Mouse (Mus musculus) forebrain, embryonic 13.5 days (tissue): ENCODE data around the gene Pdcd6. TPM values are rescaled to one million over a fixed set of nuclear protein-coding genes. Genes with fewer than 3 reads are reported as not detected.

Source experiments
- ATAC-seq: fragments of 200-750 bp; cut with Nextera tagmentation; 2 replicates; pipeline ENCODE4 v1.8.0; 2017
- H3K27ac ChIP-seq: fragments of 300-500 bp; sonication (generic); 2 replicates; pipeline ENCODE4 v1.5.1; 2015; ENCODE audit warnings: inconsistent platforms, mild to moderate bottlenecking, moderate library complexity
- H3K27me3 ChIP-seq: fragments of 300-500 bp; sonication (generic); 2 replicates; pipeline ENCODE4 v1.6.1; 2015; ENCODE audit warnings: mild to moderate bottlenecking, inconsistent platforms
- H3K36me3 ChIP-seq: fragments of 300-500 bp; sonication (generic); 2 replicates; pipeline ENCODE4 v1.6.1; 2015; ENCODE audit warnings: mild to moderate bottlenecking, inconsistent platforms; ENCODE audit not compliant: poor library complexity, severe bottlenecking
- H3K4me1 ChIP-seq: fragments of 300-500 bp; sonication (generic); 2 replicates; pipeline ENCODE4 v1.6.1; 2015; ENCODE audit warnings: inconsistent platforms
- H3K4me2 ChIP-seq: fragments of 300-500 bp; sonication (generic); 2 replicates; pipeline ENCODE4 v1.6.1; 2015; ENCODE audit warnings: inconsistent platforms, mild to moderate bottlenecking, moderate library complexity
- H3K4me3 ChIP-seq: fragments of 300-500 bp; sonication (generic); 2 replicates; pipeline ENCODE4 v1.5.1; 2015; ENCODE audit warnings: mild to moderate bottlenecking, inconsistent platforms
- H3K9ac ChIP-seq: fragments of 300-500 bp; sonication (generic); 2 replicates; pipeline ENCODE4 v1.6.1; 2015; ENCODE audit warnings: mild to moderate bottlenecking, inconsistent platforms
- H3K9me3 ChIP-seq: fragments of 300-500 bp; sonication (generic); replicated peaks from 2 replicates; pipeline ENCODE4 v1.6.1; 2016; ENCODE audit warnings: inconsistent platforms
- WGBS: fragments of 180-500 bp; shearing (Covaris S2); methylation state at CpG from one replicate; pipeline ENCODE4 v1.1.7; 2015; 5-methylcytosine and 5-hydroxymethylcytosine counted together
- polyA plus RNA-seq: library from polyadenylated mRNA; unstranded; fragments of >200 nt; fragmentation: Nextera tagmentation; extraction: Ambion mirVana; gene quantifications from 2 replicates; pipeline ENCODE4 v1.2.1, GENCODE M21; 2015

Gene Pdcd6
- polyA plus RNA-seq: 129 and 132 TPM in 2 replicates

- peak within 1 kb of the TSS; percentile 77 for H3K4me2 ChIP-seq
- peak within 1 kb of the TSS; percentile 69 for H3K4me3 ChIP-seq
- peak within 1 kb of the TSS; percentile 82 for H3K9ac ChIP-seq
- peaks cover 16% of the 10 kb centered on the region for H3K4me1 ChIP-seq
- no peaks in the 10 kb centered on the region for H3K9me3 ChIP-seq
- peak within 1 kb of the TSS; percentile 22; the same call in 1 of the 2 replicates for H3K27ac ChIP-seq
- ATAC-seq: peak; percentile 98
- H3K36me3 ChIP-seq: peaks cover 29% of the 10 kb centered on the region
- under 1% methylated on average over 36 of the region's 36 CpGs for whole genome bisulfite sequencing
- no peaks in the 10 kb centered on the region for H3K27me3 ChIP-seq
These were observed at the start of gene Pdcd6 for GRCm38 (mm10) chr13:74317170-74317849. Gene Pdcd6, minus strand, starts transcription at chr13:74317580.

GRCm38 (mm10) chr13:74363859-74364235 is 46.5 kb upstream of the Pdcd6 start, which contains the start of gene Lrrc14b:
Gene Lrrc14b, minus strand, starts transcription at chr13:74364005.
- 89% methylated on average over 8 of the region's 8 CpGs for WGBS
- Histone ChIP-seq H3K4me2 (no peak within 1 kb of the TSS), H3K9me3 (no peaks in the 10 kb centered on the region), H3K4me1 (no peaks in the 10 kb centered on the region), H3K27me3 (no peaks in the 10 kb centered on the region), H3K9ac (no peak within 1 kb of the TSS), H3K27ac (no peak within 1 kb of the TSS), H3K36me3 (peaks cover 42% of the 10 kb centered on the region), H3K4me3 (no peak within 1 kb of the TSS)
- no peak for ATAC-seq

GRCm38 (mm10) chr13:74363176-74363858 is 45.9 kb upstream of the Pdcd6 start:
- H3K27me3 ChIP-seq: no peaks in the 10 kb centered on the region
- 0 out of 2 replicates have a peak, but pooled peaks have one; percentile 30 for ATAC-seq
- no peaks in the 10 kb centered on the region for H3K9me3 ChIP-seq
- H3K36me3 ChIP-seq: peaks cover 46% of the 10 kb centered on the region
- WGBS: 89% methylated on average over 13 of the region's 13 CpGs
- H3K9ac ChIP-seq: no peak overlapping the region
- H3K27ac ChIP-seq: no peak overlapping the region
- H3K4me3 ChIP-seq: no peak overlapping the region
- no peaks in the 10 kb centered on the region for H3K4me1 ChIP-seq
- no peak overlapping the region for H3K4me2 ChIP-seq

DNA sequence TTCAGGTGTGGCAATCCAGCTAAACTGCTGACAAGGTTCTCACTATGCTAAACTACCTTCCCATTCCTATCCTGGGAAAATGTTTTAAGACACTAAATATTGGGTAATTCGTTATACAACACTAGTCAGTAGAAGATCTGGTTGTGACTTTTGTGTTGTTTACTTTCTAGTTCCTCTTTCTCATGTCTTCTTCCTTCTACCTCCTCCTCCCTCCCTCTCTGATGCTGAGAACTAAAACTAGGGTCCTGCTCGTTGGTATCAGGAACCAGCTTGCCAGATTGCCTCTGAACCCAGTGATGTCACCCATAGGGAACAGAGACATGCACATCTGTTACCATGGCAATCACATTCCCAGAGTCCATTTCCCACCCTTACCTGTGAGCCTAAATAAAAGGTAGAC is 44.8 kb upstream of the Pdcd6 start:
- no peaks in the 10 kb centered on the region for H3K27me3 ChIP-seq
- no peak overlapping the region for H3K4me3 ChIP-seq
- no peaks in the 10 kb centered on the region for H3K4me1 ChIP-seq
- H3K36me3 ChIP-seq: peaks cover 55% of the 10 kb centered on the region
- H3K9me3 ChIP-seq: no peaks in the 10 kb centered on the region
- H3K4me2 ChIP-seq: no peak overlapping the region
- 80% methylated on average over 2 of the region's 2 CpGs for WGBS
- H3K9ac ChIP-seq: no peak overlapping the region
- no peak for ATAC-seq
- no peak overlapping the region for H3K27ac ChIP-seq

GRCm38 (mm10) chr13:74356491-74356890 is 39.1 kb upstream of the Pdcd6 start:
- H3K4me3 ChIP-seq: no peak overlapping the region
- WGBS: 96% methylated on average over 13 of the region's 13 CpGs
- no peak overlapping the region for H3K9ac ChIP-seq
- H3K9me3 ChIP-seq: no peaks in the 10 kb centered on the region
- H3K4me1 ChIP-seq: no peaks in the 10 kb centered on the region
- peaks cover 66% of the 10 kb centered on the region for H3K36me3 ChIP-seq
- no peak overlapping the region for H3K27ac ChIP-seq
- H3K27me3 ChIP-seq: no peaks in the 10 kb centered on the region
- no peak overlapping the region for H3K4me2 ChIP-seq
- ATAC-seq: no peak

DNA sequence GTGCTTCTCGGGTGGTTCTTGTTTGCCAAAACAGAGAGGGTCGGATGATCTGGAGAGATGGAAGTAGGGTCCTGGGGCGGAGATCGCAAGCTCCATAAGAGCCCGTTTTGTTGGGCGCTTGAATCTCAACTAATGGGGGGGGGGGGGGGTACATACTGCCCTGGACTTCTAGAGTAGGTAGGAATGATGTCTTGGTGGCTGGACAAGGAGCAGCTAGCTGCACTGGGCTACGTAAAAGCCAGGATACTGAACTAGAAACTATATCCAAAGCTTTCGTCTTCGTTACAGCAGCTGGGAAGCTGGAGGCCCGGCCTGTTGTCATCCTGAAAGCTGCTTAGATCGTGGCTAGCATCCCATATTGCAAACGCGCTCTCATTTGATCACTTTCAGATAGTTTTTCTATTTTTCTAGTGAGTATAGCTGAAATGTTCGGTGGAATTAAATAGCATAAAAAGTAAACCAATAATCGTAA is 33.1 kb upstream of the Pdcd6 start:
- ATAC-seq: peak; percentile 66
- H3K27ac ChIP-seq: peak overlapping the region; percentile 61
- no peaks in the 10 kb centered on the region for H3K27me3 ChIP-seq

DNA sequence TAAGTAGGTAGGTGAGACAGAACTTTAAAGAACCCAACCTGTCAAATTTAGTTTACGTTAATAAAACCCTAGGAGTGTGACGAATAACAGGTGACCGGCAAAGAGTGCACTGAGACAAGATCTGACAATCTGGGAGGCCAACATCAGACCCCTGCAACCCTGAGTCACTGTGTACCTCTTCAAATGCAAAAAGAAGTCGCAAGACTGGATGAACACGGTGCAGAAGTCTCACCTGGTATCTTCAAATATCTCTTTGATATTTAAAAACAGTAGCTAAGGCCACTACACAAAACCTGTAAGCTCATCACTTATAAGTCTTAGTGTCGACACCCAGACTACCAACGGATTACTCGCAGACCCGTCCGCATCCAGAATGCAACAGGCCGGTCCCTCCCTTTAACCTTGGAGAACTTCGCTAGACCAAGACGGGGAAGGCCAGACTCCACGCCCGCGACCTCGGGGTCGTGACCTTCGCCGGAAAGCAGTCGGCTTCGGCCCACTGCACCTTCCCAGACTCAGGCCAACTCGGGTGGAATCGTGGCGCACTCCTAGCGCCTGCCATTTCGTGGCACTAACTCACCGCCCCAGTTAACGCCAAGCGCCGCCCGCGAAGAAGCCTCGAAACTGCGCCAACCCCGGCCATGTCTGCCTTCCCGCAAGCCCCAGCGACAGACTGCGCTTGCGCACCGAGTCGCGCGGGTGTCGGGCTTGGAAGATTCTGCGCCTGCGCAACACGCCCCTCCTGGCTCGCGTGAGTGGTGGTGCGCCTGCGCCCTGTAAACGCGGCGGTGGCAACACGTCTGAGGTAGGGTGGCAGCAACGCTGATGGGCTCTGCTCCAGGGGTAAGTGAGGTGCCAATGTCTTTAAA is 32.4 kb upstream of the Pdcd6 start, which contains the start of the genes Sdha and Ccdc127:
Gene Sdha (minus strand): TSS at position 715 of the 869 bp plus-strand sequence.
Gene Ccdc127 (plus strand): TSS at position 744 of the 869 bp plus-strand sequence.
- peak within 1 kb of the TSS; percentile 61 for H3K27ac ChIP-seq

More for the DNA sequence above, 33.1 kb upstream of the Pdcd6 start:
- Histone ChIP-seq H3K4me2 (peak overlapping the region; percentile 78), H3K9me3 (no peaks in the 10 kb centered on the region), H3K9ac (peak overlapping the region; percentile 89), H3K36me3 (peaks cover 15% of the 10 kb centered on the region), H3K4me1 (peaks cover 25% of the 10 kb centered on the region), H3K4me3 (peak overlapping the region; percentile 67)
- 2% methylated on average over 15 of the region's 15 CpGs for WGBS

GRCm38 (mm10) chr13:74341036-74341435 is 23.7 kb upstream of the Pdcd6 start:
- Histone ChIP-seq H3K4me2 (no peak overlapping the region), H3K27ac (no peak overlapping the region), H3K4me1 (no peaks in the 10 kb centered on the region), H3K9me3 (no peaks in the 10 kb centered on the region), H3K36me3 (peaks cover 65% of the 10 kb centered on the region), H3K4me3 (no peak overlapping the region), H3K9ac (no peak overlapping the region), H3K27me3 (no peaks in the 10 kb centered on the region)
- ATAC-seq: peak; percentile 57; the same call in 1 of the 2 replicates
- 53% methylated on average over 3 of the region's 3 CpGs for WGBS

More for the DNA sequence above, 32.4 kb upstream of the Pdcd6 start, which contains the start of the genes Sdha and Ccdc127:
- Histone ChIP-seq H3K9me3 (no peaks in the 10 kb centered on the region), H3K27me3 (no peaks in the 10 kb centered on the region), H3K4me3 (peak within 1 kb of the TSS; percentile 67), H3K9ac (peak within 1 kb of the TSS; percentile 89), H3K4me2 (peak within 1 kb of the TSS; percentile 78), H3K4me1 (peaks cover 25% of the 10 kb centered on the region), H3K36me3 (peaks cover 14% of the 10 kb centered on the region)
- peak; percentile 98 for ATAC-seq
- WGBS: 2% methylated on average over 57 of the region's 57 CpGs

- no peaks in the 10 kb centered on the region for H3K27me3 ChIP-seq
- H3K4me2 ChIP-seq: no peak overlapping the region
- no peak overlapping the region for H3K27ac ChIP-seq
- ATAC-seq: no peak
- no peaks in the 10 kb centered on the region for H3K9me3 ChIP-seq
- H3K4me1 ChIP-seq: no peaks in the 10 kb centered on the region
- H3K9ac ChIP-seq: no peak overlapping the region
- H3K36me3 ChIP-seq: peaks cover 83% of the 10 kb centered on the region
- no peak overlapping the region for H3K4me3 ChIP-seq
These were observed 11.9 kb upstream of the Pdcd6 start for GRCm38 (mm10) chr13:74329321-74329720.

GRCm38 (mm10) chr13:74316789-74317169 is 601 bp downstream of the Pdcd6 start:
- Histone ChIP-seq H3K36me3 (peaks cover 24% of the 10 kb centered on the region), H3K4me1 (peaks cover 16% of the 10 kb centered on the region), H3K4me2 (peak overlapping the region; percentile 77), H3K4me3 (peak overlapping the region; percentile 69), H3K27ac (peak overlapping the region; percentile 22; the same call in 1 of the 2 replicates), H3K9ac (peak overlapping the region; percentile 82), H3K9me3 (no peaks in the 10 kb centered on the region), H3K27me3 (no peaks in the 10 kb centered on the region)
- ATAC-seq: no peak
- 1% methylated on average over 14 of the region's 15 CpGs for WGBS

GRCm38 (mm10) chr13:74316386-74316785 is 994 bp downstream of the Pdcd6 start:
- Histone ChIP-seq H3K27ac (peak overlapping the region; percentile 22; the same call in 1 of the 2 replicates), H3K4me1 (peaks cover 16% of the 10 kb centered on the region)
- 28% methylated on average over 4 of the region's 4 CpGs for WGBS

More at GRCm38 (mm10) chr13:74316386-74316785, 994 bp downstream of the Pdcd6 start:
- H3K9ac ChIP-seq: peak overlapping the region; percentile 82
- H3K9me3 ChIP-seq: no peaks in the 10 kb centered on the region
- ATAC-seq: no peak
- H3K27me3 ChIP-seq: no peaks in the 10 kb centered on the region
- peak overlapping the region; percentile 77 for H3K4me2 ChIP-seq
- H3K36me3 ChIP-seq: peaks cover 24% of the 10 kb centered on the region
- H3K4me3 ChIP-seq: peak overlapping the region; percentile 69
